ENCODE assay signal across 11 mouse cellular contexts in genomic region chr9:57536362-57536761, GRCm38 (mm10). TPM values are rescaled to one million over a fixed set of nuclear protein-coding genes. Genes with fewer than 3 reads are reported as not detected.
DNase-seq lines count a peak whose midpoint lies in the region; ATAC-seq and TF ChIP-seq lines count a peak whose summit lies in the region.
"Had no signal": no experiment of that assay in that cellular context is flagged by ENCODE, and none has a peak within 500 bp of the region (broad histone marks: within the 10 kb centered on the region; RNA-seq: fewer than 3 reads in every experiment).

No protein-coding gene starts in this region.

- no peak overlapping the region for H3K27ac ChIP-seq in lung, postnatal 0 days (ENCODE audit: low read length)
- H3K27ac ChIP-seq in hindbrain, postnatal 0 days, result peak overlapping the region; percentile 80
- 0 out of 2 replicates have a peak overlapping the region, but pooled peaks have one; percentile 90 for H3K27ac ChIP-seq in neural tube, embryonic 13.5 days (replicated peaks)

- H3K36me3 ChIP-seq in erythroblast, embryonic 14.5 days (ENCODE audit: control insufficient read depth), result peaks cover 68% of the 10 kb centered on the region
- H3K36me3 ChIP-seq in lung, postnatal 0 days (ENCODE audit: insufficient read depth, low read length), result peaks cover 11% of the 10 kb centered on the region; the same call in 1 of the 2 replicates
- peaks cover 35% of the 10 kb centered on the region for H3K36me3 ChIP-seq in hindbrain, postnatal 0 days (ENCODE audit: insufficient read depth, low read length)
- H3K36me3 ChIP-seq in neural tube, embryonic 13.5 days, result peaks cover 53% of the 10 kb centered on the region

- intact Hi-C loops in left cerebral cortex, postnatal 36 days (cut with DNase I), result loop anchor here (5.0 kb wide), 1 partner anchor 211 kb away; no protein-coding TSS in a partner anchor

- no peak for DNase-seq in lung, postnatal 0 days (ENCODE audit: low spot score)
- no peak for DNase-seq in lung, adult 2 months
- DNase-seq in hindbrain, postnatal 0 days (ENCODE audit: low spot score), result no peak
- DNase-seq in left cerebral cortex, postnatal 36 days (ENCODE audit: low spot score in 2 of 2), result no peak
- no peak for DNase-seq in urinary bladder, adult 2 months (ENCODE audit: low spot score)
- DNase-seq: adrenal gland, adult 2 months; spleen, adult 18-20 months had no signal

- no peak overlapping the region for H3K9ac ChIP-seq in lung, postnatal 0 days (replicated peaks; ENCODE audit: low read depth)
- H3K9ac ChIP-seq in hindbrain, postnatal 0 days (replicated peaks; ENCODE audit: low read length), result peak overlapping the region; percentile 88; the same call in 1 of the 2 replicates
- peak overlapping the region; percentile 89; the same call in 1 of the 2 replicates for H3K9ac ChIP-seq in neural tube, embryonic 13.5 days

- no peak for TF ChIP-seq EP300 in lung, postnatal 0 days (IDR thresholded peaks at IDR 0.05)

- H3K4me1 ChIP-seq in erythroblast, embryonic 14.5 days (ENCODE audit: control insufficient read depth), result peaks cover 33% of the 10 kb centered on the region
- no peaks in the 10 kb centered on the region for H3K4me1 ChIP-seq in lung, postnatal 0 days (ENCODE audit: insufficient read depth, low read depth, low read length)
- H3K4me1 ChIP-seq in lung, adult 2 months (ENCODE audit: control insufficient read depth, insufficient read depth, low read length), result peaks cover 3% of the 10 kb centered on the region; the same call in 1 of the 2 replicates
- peaks cover 10% of the 10 kb centered on the region; the same call in 1 of the 2 replicates for H3K4me1 ChIP-seq in hindbrain, postnatal 0 days (ENCODE audit: insufficient read depth, low read length)
- peaks cover 26% of the 10 kb centered on the region for H3K4me1 ChIP-seq in neural tube, embryonic 13.5 days (replicated peaks)

- no peaks in the 10 kb centered on the region for H3K27me3 ChIP-seq in erythroblast, embryonic 14.5 days (ENCODE audit: control insufficient read depth)
- H3K27me3 ChIP-seq in lung, postnatal 0 days (replicated peaks; ENCODE audit: insufficient read depth, low read length), result no peaks in the 10 kb centered on the region
- H3K27me3 ChIP-seq in hindbrain, postnatal 0 days (ENCODE audit: insufficient read depth, low read length), result no peaks in the 10 kb centered on the region
- H3K27me3 ChIP-seq in neural tube, embryonic 13.5 days, result no peaks in the 10 kb centered on the region

- TF ChIP-seq CTCF in lung, postnatal 0 days (IDR thresholded peaks at IDR 0.05), result no peak
- TF ChIP-seq CTCF in lung, adult 2 months (IDR thresholded peaks at IDR 0.05; ENCODE audit: insufficient read depth, low read length), result no peak
- no peak for TF ChIP-seq CTCF in hindbrain, postnatal 0 days (IDR thresholded peaks at IDR 0.05; ENCODE audit: low read depth)

- 0 out of 2 replicates have a peak overlapping the region, but pooled peaks have one; percentile 66 for H3K4me2 ChIP-seq in lung, postnatal 0 days (replicated peaks; ENCODE audit: low read depth, low read length)
- H3K4me2 ChIP-seq in hindbrain, postnatal 0 days (ENCODE audit: low read depth, low read length), result peak overlapping the region; percentile 85
- H3K4me2 ChIP-seq in neural tube, embryonic 13.5 days, result peak overlapping the region; percentile 88; the same call in 1 of the 2 replicates

- no peak for TF ChIP-seq POLR2A in lung, adult 2 months (IDR thresholded peaks at IDR 0.05; ENCODE audit: borderline replicate concordance, extremely low read depth, low read depth, low read length)

- peak overlapping the region; percentile 72 for H3K4me3 ChIP-seq in erythroblast, embryonic 14.5 days (replicated peaks)
- no peak overlapping the region for H3K4me3 ChIP-seq in lung, postnatal 0 days (ENCODE audit: low read depth, low read length)
- H3K4me3 ChIP-seq in lung, adult 2 months (replicated peaks; ENCODE audit: extremely low read depth, low read depth, low read length), result no peak overlapping the region
- no peak overlapping the region; the same call in 1 of the 2 replicates for H3K4me3 ChIP-seq in hindbrain, postnatal 0 days (ENCODE audit: low read length)
- peak overlapping the region; percentile 76; the same call in 1 of the 2 replicates for H3K4me3 ChIP-seq in neural tube, embryonic 13.5 days

- ATAC-seq in erythroblast, adult 5-6 weeks (replicated peaks; ENCODE audit: low FRiP score, poor library complexity, severe bottlenecking), result no peak
- no peak for ATAC-seq in lung, postnatal 0 days
- no peak for ATAC-seq in hindbrain, postnatal 0 days
- ATAC-seq in neural tube, embryonic 13.5 days (ENCODE audit: low read depth), result no peak

- H3K9me3 ChIP-seq in erythroblast, embryonic 14.5 days (ENCODE audit: control insufficient read depth, low read length), result no peaks in the 10 kb centered on the region
- H3K9me3 ChIP-seq in lung, postnatal 0 days (ENCODE audit: low read length), result no peaks in the 10 kb centered on the region
- H3K9me3 ChIP-seq in hindbrain, postnatal 0 days (ENCODE audit: low read length), result no peaks in the 10 kb centered on the region
- no peaks in the 10 kb centered on the region for H3K9me3 ChIP-seq in neural tube, embryonic 13.5 days

- 91% methylated on average over 5 of the region's 5 CpGs for WGBS in lung, postnatal 0 days
- WGBS in lung, adult 2 months, result 82% methylated on average over 5 of the region's 5 CpGs
- 90% methylated on average over 5 of the region's 5 CpGs for WGBS in hindbrain, postnatal 0 days
- WGBS in neural tube, embryonic 13.5 days, result 88% methylated on average over 5 of the region's 5 CpGs

RNA-seq across cellular contexts. Expression of gene Fam219b, which starts 1.0 kb away (rescaled TPM):
- 0.31 and 0.78 TPM in 2 replicates for polyA plus RNA-seq in erythroblast, embryonic 14.5 days (2012)
- total RNA-seq in erythroblast, adult 5-6 weeks (2015; ENCODE audit: low replicate concordance), result 0.19 and 0.42 TPM in 2 replicates
- 4.2 and 4.7 TPM in 2 replicates for total RNA-seq in erythroblast, adult 5-6 weeks (2017; ENCODE audit: low replicate concordance)
- 12.3 and 13.5 TPM in 2 replicates for polyA plus RNA-seq in lung, postnatal 0 days (2015; fragmentation: Nextera tagmentation; extraction: Ambion mirVana)
- 9.5 and 16.9 TPM in 2 replicates for polyA plus RNA-seq in lung, adult 2 months (2012; rRNA removed)
- total RNA-seq in hindbrain, postnatal 0 days (2014; rRNA removed), result 14.6 and 21.5 TPM in 2 replicates
- polyA plus RNA-seq in hindbrain, postnatal 0 days (2015; fragmentation: Nextera tagmentation; extraction: Ambion mirVana), result 22.2 and 23.2 TPM in 2 replicates
- polyA plus RNA-seq in neural tube, embryonic 13.5 days (2015; fragmentation: Nextera tagmentation; extraction: Ambion mirVana), result 20.2 and 20.6 TPM in 2 replicates
- 10 to 100 TPM; 17.3 to 21.5 TPM for total RNA-seq in left cerebral cortex, postnatal 36 days (2021)
- polyA plus RNA-seq in urinary bladder, adult 2 months (2012; rRNA removed), result 14.9 and 17.5 TPM in 2 replicates

RNA-seq across cellular contexts. Expression of gene Cox5a, which starts 15.3 kb away (rescaled TPM):
- 18.8 and 25.8 TPM in 2 replicates for polyA plus RNA-seq in erythroblast, embryonic 14.5 days (2012)
- total RNA-seq in erythroblast, adult 5-6 weeks (2015; ENCODE audit: low replicate concordance), result 134 and 146 TPM in 2 replicates
- 23.7 and 45.9 TPM in 2 replicates for total RNA-seq in erythroblast, adult 5-6 weeks (2017; ENCODE audit: low replicate concordance)
- 440 and 448 TPM in 2 replicates for polyA plus RNA-seq in lung, postnatal 0 days (2015; fragmentation: Nextera tagmentation; extraction: Ambion mirVana)
- polyA plus RNA-seq in lung, adult 2 months (2012; rRNA removed), result 166 and 181 TPM in 2 replicates
- 212 and 237 TPM in 2 replicates for total RNA-seq in hindbrain, postnatal 0 days (2014; rRNA removed)
- polyA plus RNA-seq in hindbrain, postnatal 0 days (2015; fragmentation: Nextera tagmentation; extraction: Ambion mirVana), result 1,238 and 1,244 TPM in 2 replicates
- polyA plus RNA-seq in neural tube, embryonic 13.5 days (2015; fragmentation: Nextera tagmentation; extraction: Ambion mirVana), result 922 and 997 TPM in 2 replicates
- total RNA-seq in left cerebral cortex, postnatal 36 days (2021), result 100 to 1,000 TPM; 378 to 426 TPM
- 223 and 254 TPM in 2 replicates for polyA plus RNA-seq in urinary bladder, adult 2 months (2012; rRNA removed)

RNA-seq across cellular contexts. Expression of gene Mpi, which starts 16.2 kb away (rescaled TPM):
- 0.08 and 0.16 TPM in 2 replicates for polyA plus RNA-seq in erythroblast, embryonic 14.5 days (2012)
- total RNA-seq in erythroblast, adult 5-6 weeks (2015; ENCODE audit: low replicate concordance), result 2.7 and 12.9 TPM in 2 replicates
- 2.8 and 5.9 TPM in 2 replicates for total RNA-seq in erythroblast, adult 5-6 weeks (2017; ENCODE audit: low replicate concordance)
- polyA plus RNA-seq in lung, postnatal 0 days (2015; fragmentation: Nextera tagmentation; extraction: Ambion mirVana), result 19.1 and 24.3 TPM in 2 replicates
- 18.1 and 28.4 TPM in 2 replicates for polyA plus RNA-seq in lung, adult 2 months (2012; rRNA removed)
- total RNA-seq in hindbrain, postnatal 0 days (2014; rRNA removed), result 67.9 and 78.6 TPM in 2 replicates
- polyA plus RNA-seq in hindbrain, postnatal 0 days (2015; fragmentation: Nextera tagmentation; extraction: Ambion mirVana), result 61.5 and 64.6 TPM in 2 replicates
- polyA plus RNA-seq in neural tube, embryonic 13.5 days (2015; fragmentation: Nextera tagmentation; extraction: Ambion mirVana), result 70.8 and 73.1 TPM in 2 replicates
- total RNA-seq in left cerebral cortex, postnatal 36 days (2021), result 10 to 100 TPM; 63.6 to 66.3 TPM
- polyA plus RNA-seq in urinary bladder, adult 2 months (2012; rRNA removed), result 21.3 and 22.5 TPM in 2 replicates

RNA-seq across cellular contexts. Expression of gene Scamp2, which starts 24.4 kb away (rescaled TPM):
- polyA plus RNA-seq in erythroblast, embryonic 14.5 days (2012), result 0.38 and 0.76 TPM in 2 replicates
- total RNA-seq in erythroblast, adult 5-6 weeks (2015; ENCODE audit: low replicate concordance), result 25.4 and 27.0 TPM in 2 replicates
- 13.1 and 13.7 TPM in 2 replicates for total RNA-seq in erythroblast, adult 5-6 weeks (2017; ENCODE audit: low replicate concordance)
- polyA plus RNA-seq in lung, postnatal 0 days (2015; fragmentation: Nextera tagmentation; extraction: Ambion mirVana), result 69.5 and 73.5 TPM in 2 replicates
- polyA plus RNA-seq in lung, adult 2 months (2012; rRNA removed), result 83.0 and 103 TPM in 2 replicates
- total RNA-seq in hindbrain, postnatal 0 days (2014; rRNA removed), result 50.5 and 53.1 TPM in 2 replicates
- 47.4 and 49.3 TPM in 2 replicates for polyA plus RNA-seq in hindbrain, postnatal 0 days (2015; fragmentation: Nextera tagmentation; extraction: Ambion mirVana)
- 48.0 and 53.7 TPM in 2 replicates for polyA plus RNA-seq in neural tube, embryonic 13.5 days (2015; fragmentation: Nextera tagmentation; extraction: Ambion mirVana)
- 10 to 100 TPM; 18.2 to 24.2 TPM for total RNA-seq in left cerebral cortex, postnatal 36 days (2021)
- 60.9 and 62.9 TPM in 2 replicates for polyA plus RNA-seq in urinary bladder, adult 2 months (2012; rRNA removed)

RNA-seq across cellular contexts. Expression of gene Rpp25, which starts 32.5 kb away (rescaled TPM):
- not detected in 2 replicates for polyA plus RNA-seq in erythroblast, embryonic 14.5 days (2012)
- total RNA-seq in erythroblast, adult 5-6 weeks (2015; ENCODE audit: low replicate concordance), result not detected in 2 replicates
- total RNA-seq in erythroblast, adult 5-6 weeks (2017; ENCODE audit: low replicate concordance), result not detected in 2 replicates
- 3.3 and 3.6 TPM in 2 replicates for polyA plus RNA-seq in lung, postnatal 0 days (2015; fragmentation: Nextera tagmentation; extraction: Ambion mirVana)
- polyA plus RNA-seq in lung, adult 2 months (2012; rRNA removed), result 1.6 and 2.0 TPM in 2 replicates
- 11.7 and 19.6 TPM in 2 replicates for total RNA-seq in hindbrain, postnatal 0 days (2014; rRNA removed)
- 15.2 and 17.0 TPM in 2 replicates for polyA plus RNA-seq in hindbrain, postnatal 0 days (2015; fragmentation: Nextera tagmentation; extraction: Ambion mirVana)
- 21.0 and 21.9 TPM in 2 replicates for polyA plus RNA-seq in neural tube, embryonic 13.5 days (2015; fragmentation: Nextera tagmentation; extraction: Ambion mirVana)
- total RNA-seq in left cerebral cortex, postnatal 36 days (2021), result 10 to 100 TPM; 16.4 to 20.3 TPM
- polyA plus RNA-seq in urinary bladder, adult 2 months (2012; rRNA removed), result 1.7 and 2.8 TPM in 2 replicates
- total RNA-seq: hematopoietic stem cell, adult 5-6 weeks had no signal

Comparison
In these comparisons a context has a peak if more than half of its experiments do, and no peak if none do; other contexts are left out.
1. H3K4me3 ChIP-seq: peak in erythroblast, embryonic 14.5 days (single experiment) and neural tube, embryonic 13.5 days (single experiment); none in lung, postnatal 0 days (single experiment), lung, adult 2 months (single experiment) and hindbrain, postnatal 0 days (single experiment).
2. RNA of gene Mpi, which starts 16.2 kb away (polyA plus RNA-seq): 70.8 to 73.1 TPM in neural tube, embryonic 13.5 days, 61.5 to 64.6 TPM in hindbrain, postnatal 0 days, 18.1 to 28.4 TPM in lung, adult 2 months, 21.3 to 22.5 TPM in urinary bladder, adult 2 months and 19.1 to 24.3 TPM in lung, postnatal 0 days; 0.08 to 0.16 TPM in erythroblast, embryonic 14.5 days; every median in the first group is over 10 times any median in the second.
3. Peak in every context shown above with its lines, with median percentiles within 50 percentile points of each other: H3K4me2 ChIP-seq.